In the genomic region with DNA sequence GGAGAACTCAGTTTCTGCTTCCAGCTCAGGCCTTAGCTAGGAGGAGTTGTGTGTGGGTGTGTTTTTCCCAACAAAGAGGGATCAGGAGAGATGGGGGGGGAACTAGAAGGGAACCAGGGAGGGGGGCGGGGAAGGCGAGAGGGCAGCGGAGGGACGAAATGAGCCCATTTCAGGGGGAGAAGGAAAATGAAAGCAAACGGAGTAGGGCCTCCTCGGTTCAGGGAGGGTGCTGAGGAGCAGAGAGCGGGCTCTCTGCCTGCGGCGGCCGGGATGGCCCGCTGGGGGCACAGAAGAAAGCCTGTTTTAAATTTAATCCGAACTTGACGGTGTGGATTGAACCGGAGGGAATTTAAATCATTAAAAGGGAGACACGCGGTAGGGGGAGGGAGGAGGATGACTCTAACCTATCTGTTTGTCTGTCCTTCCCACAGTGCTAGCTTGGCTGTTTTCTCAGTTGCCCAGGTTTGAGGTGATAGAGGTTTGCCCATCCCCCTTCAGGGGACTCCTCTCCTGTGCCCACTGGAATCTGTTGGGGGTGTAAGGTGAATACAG, we compare ENCODE assay signal across 12 mouse cellular contexts. TPM values are rescaled to one million over a fixed set of nuclear protein-coding genes. Genes with fewer than 3 reads are reported as not detected.
DNase-seq lines count a peak whose midpoint lies in the region; ATAC-seq lines count a peak whose summit lies in the region.
"Had no signal": no experiment of that assay in that cellular context is flagged by ENCODE, and none has a peak within 500 bp of the region (broad histone marks: within the 10 kb centered on the region; RNA-seq: fewer than 3 reads in every experiment).

No protein-coding gene starts in this region.

- peaks cover 100% of the 10 kb centered on the region for H3K27me3 ChIP-seq in embryonic facial prominence, embryonic 15.5 days
- H3K27me3 ChIP-seq in liver, embryonic 15.5 days, result peaks cover 100% of the 10 kb centered on the region

- peak overlapping the region; percentile 19 for H3K4me3 ChIP-seq in embryonic facial prominence, embryonic 15.5 days (replicated peaks)
- peak overlapping the region; percentile 8; the same call in 1 of the 2 replicates for H3K4me3 ChIP-seq in liver, embryonic 15.5 days (replicated peaks)

- H3K9me3 ChIP-seq in embryonic facial prominence, embryonic 15.5 days (replicated peaks), result no peaks in the 10 kb centered on the region
- H3K9me3 ChIP-seq in liver, embryonic 15.5 days (replicated peaks), result no peaks in the 10 kb centered on the region

- no peak overlapping the region for H3K27ac ChIP-seq in embryonic facial prominence, embryonic 15.5 days (replicated peaks)
- no peak overlapping the region for H3K27ac ChIP-seq in liver, embryonic 15.5 days (replicated peaks)

- no peak overlapping the region for H3K9ac ChIP-seq in embryonic facial prominence, embryonic 15.5 days
- no peak overlapping the region for H3K9ac ChIP-seq in liver, embryonic 15.5 days

- ATAC-seq in CD4-positive, CD25-positive, alpha-beta regulatory T cell, adult 4 months, result peak; percentile 44
- ATAC-seq in embryonic facial prominence, embryonic 15.5 days (ENCODE audit: insufficient number of reproducible peaks, low FRiP score, low TSS enrichment, low read depth), result no peak
- ATAC-seq in liver, embryonic 15.5 days (ENCODE audit: insufficient read depth), result no peak
- ATAC-seq: hindbrain, embryonic 16.5 days had no signal

- peak; percentile 47 for DNase-seq in kidney, adult 18-20 months
- no peak for DNase-seq in kidney, adult 11 months
- DNase-seq in cerebellum, adult 11-12 months, result no peak
- DNase-seq in right cerebral cortex, postnatal 25 days, result no peak
- DNase-seq in spleen, postnatal 36 days (ENCODE audit: low spot score in 2 of 2), result no peak
- DNase-seq: lung, postnatal 14 days had no signal

- no peaks in the 10 kb centered on the region for H3K36me3 ChIP-seq in embryonic facial prominence, embryonic 15.5 days
- no peaks in the 10 kb centered on the region for H3K36me3 ChIP-seq in liver, embryonic 15.5 days (replicated peaks)

- H3K4me2 ChIP-seq in embryonic facial prominence, embryonic 15.5 days (replicated peaks), result peak overlapping the region; percentile 12
- peak overlapping the region; percentile 30 for H3K4me2 ChIP-seq in liver, embryonic 15.5 days

- WGBS in embryonic facial prominence, embryonic 15.5 days, result 4% methylated on average over 16 of the region's 16 CpGs
- WGBS in liver, embryonic 15.5 days (ENCODE audit: insufficient replicate concordance), result 4% methylated on average over 16 of the region's 16 CpGs

- H3K4me1 ChIP-seq in embryonic facial prominence, embryonic 15.5 days, result peaks cover 20% of the 10 kb centered on the region
- peaks cover 6% of the 10 kb centered on the region; the same call in 1 of the 2 replicates for H3K4me1 ChIP-seq in liver, embryonic 15.5 days (replicated peaks)

RNA-seq across cellular contexts. Expression of gene Hoxc9, which starts 1.3 kb away (rescaled TPM):
- polyA plus RNA-seq in CD4-positive, CD25-positive, alpha-beta regulatory T cell, adult 4 months (2017; shearing (Covaris generic)), result not detected
- not detected in 2 replicates for polyA plus RNA-seq in embryonic facial prominence, embryonic 15.5 days (2015; fragmentation: Nextera tagmentation; extraction: Ambion mirVana)
- polyA plus RNA-seq in liver, embryonic 15.5 days (2015; fragmentation: Nextera tagmentation; extraction: Ambion mirVana), result not detected in 2 replicates
- polyA plus RNA-seq: brain, embryonic 14.5 days; frontal cortex, adult 2 months had no signal

RNA-seq across cellular contexts. Expression of gene Hoxc5, which starts 10.3 kb away (rescaled TPM):
- polyA plus RNA-seq in CD4-positive, CD25-positive, alpha-beta regulatory T cell, adult 4 months (2017; shearing (Covaris generic)), result not detected
- polyA plus RNA-seq in embryonic facial prominence, embryonic 15.5 days (2015; fragmentation: Nextera tagmentation; extraction: Ambion mirVana), result 2.0 and 2.1 TPM in 2 replicates
- polyA plus RNA-seq in liver, embryonic 15.5 days (2015; fragmentation: Nextera tagmentation; extraction: Ambion mirVana), result 0.10 and 0.22 TPM in 2 replicates
- polyA plus RNA-seq: frontal cortex, adult 2 months had no signal

RNA-seq across cellular contexts. Expression of gene Hoxc10, which starts 10.9 kb away (rescaled TPM):
- polyA plus RNA-seq in CD4-positive, CD25-positive, alpha-beta regulatory T cell, adult 4 months (2017; shearing (Covaris generic)), result not detected
- polyA plus RNA-seq in embryonic facial prominence, embryonic 15.5 days (2015; fragmentation: Nextera tagmentation; extraction: Ambion mirVana), result not detected in 2 replicates
- not detected in 2 replicates for polyA plus RNA-seq in liver, embryonic 15.5 days (2015; fragmentation: Nextera tagmentation; extraction: Ambion mirVana)
- polyA plus RNA-seq: brain, embryonic 14.5 days; frontal cortex, adult 2 months; hindbrain, embryonic 16.5 days had no signal

RNA-seq across cellular contexts. Expression of gene Hoxc8, which starts 12.9 kb away (rescaled TPM):
- polyA plus RNA-seq in CD4-positive, CD25-positive, alpha-beta regulatory T cell, adult 4 months (2017; shearing (Covaris generic)), result under 1 TPM in 1 of 2 experiments, not detected in 1; 0.43 TPM
- polyA plus RNA-seq in embryonic facial prominence, embryonic 15.5 days (2015; fragmentation: Nextera tagmentation; extraction: Ambion mirVana), result not detected in 2 replicates
- polyA plus RNA-seq in liver, embryonic 15.5 days (2015; fragmentation: Nextera tagmentation; extraction: Ambion mirVana), result 0.03 TPM in 1 of 2 replicates, not detected in the other
- polyA plus RNA-seq: brain, embryonic 14.5 days; frontal cortex, adult 2 months had no signal

RNA-seq across cellular contexts. Expression of gene Hoxc6, which starts 20.6 kb away (rescaled TPM):
- not detected for polyA plus RNA-seq in CD4-positive, CD25-positive, alpha-beta regulatory T cell, adult 4 months (2017; shearing (Covaris generic))
- 0.11 and 0.35 TPM in 2 replicates for polyA plus RNA-seq in embryonic facial prominence, embryonic 15.5 days (2015; fragmentation: Nextera tagmentation; extraction: Ambion mirVana)
- 0.09 TPM in 1 of 2 replicates, not detected in the other for polyA plus RNA-seq in liver, embryonic 15.5 days (2015; fragmentation: Nextera tagmentation; extraction: Ambion mirVana)
- polyA plus RNA-seq: frontal cortex, adult 2 months had no signal
